Comparison of ENCODE assay signal across 8 mouse cellular contexts in genomic region chr6:146724581-146725383, GRCm38 (mm10). TPM values are rescaled to one million over a fixed set of nuclear protein-coding genes. Genes with fewer than 3 reads are reported as not detected.
DNase-seq lines count a peak whose midpoint lies in the region; ATAC-seq and TF ChIP-seq lines count a peak whose summit lies in the region.

Gene Stk38l, plus strand, starts transcription at chr6:146724995.

- H3K9ac ChIP-seq in hindbrain, embryonic 15.5 days = peak within 1 kb of the TSS; percentile 74

- peak within 1 kb of the TSS; percentile 72 for H3K4me2 ChIP-seq in hindbrain, embryonic 15.5 days

- no peaks in the 10 kb centered on the region for H3K9me3 ChIP-seq in hindbrain, embryonic 15.5 days

- in situ Hi-C loops in Patski (cut with MboI; ENCODE audit: low pct_unique_long_range_greater_than_20kb) = no loop called here

- 2% methylated on average over 70 of the region's 87 CpGs for WGBS in hindbrain, embryonic 15.5 days

- TF ChIP-seq CTCF in Patski (IDR thresholded peaks at IDR 0.05) = peak; percentile 55

- DNase-seq in Patski (ENCODE audit: low read depth, low spot score) = peak; percentile 71
- peak; percentile 98 for DNase-seq in cerebellum, postnatal 14 days
- DNase-seq in frontal cortex, postnatal 25 days (ENCODE audit: low spot score in 2 of 2) = peak; percentile 82 to 94
- peak; percentile 86 for DNase-seq in left cerebral cortex, adult 11 months (ENCODE audit: low spot score)
- DNase-seq in lung, postnatal 4 days = peak; percentile 95
- DNase-seq in retina, postnatal 7 days (ENCODE audit: low read depth, low spot score) = peak; percentile 96
- DNase-seq in urinary bladder, adult 2 months (ENCODE audit: low spot score) = peak; percentile 92

- ATAC-seq in Patski = peak; percentile 90
- peak; percentile 99 for ATAC-seq in hindbrain, embryonic 15.5 days (ENCODE audit: low FRiP score, low read depth)

- H3K27me3 ChIP-seq in Patski = no peaks in the 10 kb centered on the region
- H3K27me3 ChIP-seq in hindbrain, embryonic 15.5 days = no peaks in the 10 kb centered on the region

- peaks cover 9% of the 10 kb centered on the region for H3K4me1 ChIP-seq in hindbrain, embryonic 15.5 days (replicated peaks)

- H3K36me3 ChIP-seq in hindbrain, embryonic 15.5 days = no peaks in the 10 kb centered on the region

- POLR2A ChIA-PET in Patski (lab: Charles Lee) = interaction anchor here (0.6 to 0.8 kb wide), 4 partner anchors 14 to 797 kb away, joined by 3 to 4 read pairs (median 4); no protein-coding TSS in a partner anchor

- H3K27ac ChIP-seq in hindbrain, embryonic 15.5 days (replicated peaks) = peak within 1 kb of the TSS; percentile 88

- CTCF ChIA-PET in Patski (lab: Charles Lee) = interaction anchor here (1.0 to 1.1 kb wide), 2 partner anchors 18 to 40 kb away, joined by 4 read pairs; no protein-coding TSS in a partner anchor

- H3K4me3 ChIP-seq in hindbrain, embryonic 15.5 days = peak within 1 kb of the TSS; percentile 90

RNA-seq across cellular contexts. Expression of gene Stk38l, which starts in this region (rescaled TPM):
- 17.3 TPM for polyA plus RNA-seq in Patski (2021)
- 13.9 and 14.7 TPM in 2 replicates for polyA plus RNA-seq in hindbrain, embryonic 15.5 days (2015; fragmentation: Nextera tagmentation; extraction: Ambion mirVana)
- polyA plus RNA-seq in urinary bladder, adult 2 months (2012; rRNA removed) = 14.2 and 15.7 TPM in 2 replicates

Comparison
In these comparisons a context has a peak if more than half of its experiments do, and no peak if none do; other contexts are left out.
1. Peak in every context shown above with its lines: DNase-seq, ATAC-seq, H3K4me3 ChIP-seq and H3K27ac ChIP-seq.